Mouse (Mus musculus) T-helper 2 cell (primary cell): Measurements from ENCODE around the gene Stx8.

Experiments used
- in situ Hi-C: fragments of 300-600 bp; cut with MboI, MseI; formaldehyde crosslinking; loops from one replicate; pipeline ENCODE4 v1.15.1; 2025; ENCODE audit warnings: high pct_unique_total_duplicates

The Stx8 gene

GRCm38 (mm10) chr11:68223143-68223542 is 257.1 kb downstream of the Stx8 start:
- in situ Hi-C loops = no loop called here

- in situ Hi-C loops = no loop called here
These were observed 260.7 kb downstream of the Stx8 start for GRCm38 (mm10) chr11:68226654-68227057.

GRCm38 (mm10) chr11:68227837-68228236 is 261.8 kb downstream of the Stx8 start:
- in situ Hi-C loops = no loop called here

GRCm38 (mm10) chr11:68228941-68229665 is 263.1 kb downstream of the Stx8 start:
- in situ Hi-C loops = no loop called here

GRCm38 (mm10) chr11:68231558-68231957 is 265.6 kb downstream of the Stx8 start:
- in situ Hi-C loops = no loop called here

- in situ Hi-C loops = no loop called here
These were observed 267.5 kb downstream of the Stx8 start for GRCm38 (mm10) chr11:68233469-68233965.

GRCm38 (mm10) chr11:68239756-68240155 is 273.8 kb downstream of the Stx8 start:
- in situ Hi-C loops = no loop called here

- in situ Hi-C loops = no loop called here
These were observed 278.4 kb downstream of the Stx8 start for GRCm38 (mm10) chr11:68244254-68244991.

GRCm38 (mm10) chr11:68244992-68245261 is 278.9 kb downstream of the Stx8 start:
- in situ Hi-C loops = no loop called here

GRCm38 (mm10) chr11:68247897-68248296 is 281.9 kb downstream of the Stx8 start:
- in situ Hi-C loops = no loop called here

- in situ Hi-C loops = no loop called here
These were observed 284.1 kb downstream of the Stx8 start for GRCm38 (mm10) chr11:68250106-68250505.

- in situ Hi-C loops = no loop called here
These were observed 287.5 kb downstream of the Stx8 start for GRCm38 (mm10) chr11:68253531-68253930.
